Comparison of ENCODE assay signal across 8 mouse cellular contexts in genomic region chr16:34114665-34115064, GRCm38 (mm10).
DNase-seq lines count a peak whose midpoint lies in the region; ATAC-seq and TF ChIP-seq lines count a peak whose summit lies in the region.

No protein-coding gene starts in this region.

- TF ChIP-seq POLR2A in cortical plate, adult 2 months (IDR thresholded peaks at IDR 0.05; ENCODE audit: extremely low read depth, insufficient read depth, low read length) = no peak

- H3K27ac ChIP-seq in cortical plate, adult 2 months (ENCODE audit: insufficient read depth, low read length) = no peak overlapping the region
- H3K27ac ChIP-seq in neural tube, embryonic 13.5 days (replicated peaks) = no peak overlapping the region

- no peak overlapping the region for H3K4me3 ChIP-seq in E14TG2a.4 (replicated peaks; ENCODE audit: low read length)
- H3K4me3 ChIP-seq in cortical plate, adult 2 months (ENCODE audit: insufficient read depth, low read length) = no peak overlapping the region
- H3K4me3 ChIP-seq in neural tube, embryonic 13.5 days = no peak overlapping the region

- H3K27me3 ChIP-seq in E14TG2a.4 (ENCODE audit: insufficient read depth, low read length) = no peaks in the 10 kb centered on the region
- H3K27me3 ChIP-seq in neural tube, embryonic 13.5 days = no peaks in the 10 kb centered on the region

- peak; percentile 66 for TF ChIP-seq CTCF in E14TG2a.4 (conservative IDR thresholded peaks at IDR 0.05; ENCODE audit: low read length)
- peak; percentile 98 for TF ChIP-seq CTCF in cortical plate, adult 2 months (IDR thresholded peaks at IDR 0.05; ENCODE audit: extremely low read depth, insufficient read depth, low read length)

- no peak overlapping the region for H3K4me2 ChIP-seq in neural tube, embryonic 13.5 days

- H3K9me3 ChIP-seq in E14TG2a.4 (ENCODE audit: low read length) = no peaks in the 10 kb centered on the region
- no peaks in the 10 kb centered on the region for H3K9me3 ChIP-seq in neural tube, embryonic 13.5 days

- peak; percentile 66; the same call in 1 of the 2 replicates for ATAC-seq in neural tube, embryonic 13.5 days (ENCODE audit: low read depth)

- peaks cover 17% of the 10 kb centered on the region for H3K4me1 ChIP-seq in E14TG2a.4 (replicated peaks; ENCODE audit: low read depth, low read length)
- H3K4me1 ChIP-seq in cortical plate, adult 2 months (ENCODE audit: control insufficient read depth, insufficient read depth, low read length) = peaks cover 4% of the 10 kb centered on the region; the same call in 1 of the 2 replicates
- H3K4me1 ChIP-seq in neural tube, embryonic 13.5 days (replicated peaks) = no peaks in the 10 kb centered on the region; the same call in 1 of the 2 replicates

- no peak overlapping the region for H3K9ac ChIP-seq in neural tube, embryonic 13.5 days

- peak; percentile 40 to 86 for DNase-seq in adrenal gland, adult (ENCODE audit: inconsistent age in 2 of 2, low spot score in 1 of 2)
- peak; percentile 34 to 52 for DNase-seq in heart, adult 9 months (ENCODE audit: low spot score in 2 of 2)
- peak; percentile 78 for DNase-seq in kidney, postnatal 14 days
- DNase-seq in lung, adult 18-20 months = peak; percentile 55 to 61
- peak; percentile 34 for DNase-seq in yolk sac, embryonic 10.5 days (ENCODE audit: low spot score)

- no peaks in the 10 kb centered on the region for H3K36me3 ChIP-seq in E14TG2a.4 (ENCODE audit: insufficient read depth, low read length)
- peaks cover 15% of the 10 kb centered on the region; the same call in 1 of the 2 replicates for H3K36me3 ChIP-seq in neural tube, embryonic 13.5 days

- 2% methylated on average over 3 of the region's 3 CpGs for WGBS in neural tube, embryonic 13.5 days
